Mouse (Mus musculus) limb, embryonic 12.5 days (tissue): Measurements from ENCODE around the gene Gm42957. TPM values are rescaled to one million over a fixed set of nuclear protein-coding genes. Genes with fewer than 3 reads are reported as not detected.

Experiments used
- ATAC-seq: fragments of 200-750 bp; cut with Nextera tagmentation; 2 replicates; pipeline ENCODE4 v1.8.0; 2017; ENCODE audit warnings: low read depth, moderate TSS enrichment; ENCODE audit not compliant: insufficient number of reproducible peaks, insufficient read depth, low FRiP score, low TSS enrichment
- H3K27ac ChIP-seq: fragments of 300-500 bp; sonication (generic); 2 replicates; pipeline ENCODE4 v1.5.1; 2016; ENCODE audit warnings: mild to moderate bottlenecking, moderate library complexity
- H3K27me3 ChIP-seq: fragments of 300-500 bp; sonication (generic); 2 replicates; pipeline ENCODE4 v1.6.1; 2016; ENCODE audit warnings: mild to moderate bottlenecking, moderate library complexity
- H3K36me3 ChIP-seq: fragments of 300-500 bp; sonication (generic); 2 replicates; pipeline ENCODE4 v1.6.1; 2016; ENCODE audit warnings: mild to moderate bottlenecking, moderate library complexity
- H3K4me1 ChIP-seq: fragments of 300-500 bp; sonication (generic); replicated peaks from 2 replicates; pipeline ENCODE4 v1.6.1; 2016
- H3K4me2 ChIP-seq: fragments of 300-500 bp; sonication (generic); 2 replicates; pipeline ENCODE4 v1.6.1; 2016; ENCODE audit warnings: mild to moderate bottlenecking, moderate library complexity
- H3K4me3 ChIP-seq: fragments of 300-500 bp; sonication (generic); replicated peaks from 2 replicates; pipeline ENCODE4 v1.5.1; 2016; ENCODE audit warnings: mild to moderate bottlenecking
- H3K9ac ChIP-seq: fragments of 300-500 bp; sonication (generic); replicated peaks from 2 replicates; pipeline ENCODE4 v1.6.1; 2016; ENCODE audit warnings: mild to moderate bottlenecking, moderate library complexity
- H3K9me3 ChIP-seq: fragments of 300-500 bp; sonication (generic); 2 replicates; pipeline ENCODE4 v1.6.1; 2016; ENCODE audit warnings: mild to moderate bottlenecking, moderate library complexity
- WGBS: fragments of 180-500 bp; shearing (Covaris S2); methylation state at CpG from one replicate; pipeline ENCODE4 v1.1.7; 2016; 5-methylcytosine and 5-hydroxymethylcytosine counted together
- polyA plus RNA-seq: library from polyadenylated mRNA; unstranded; fragments of >200 nt; fragmentation: Nextera tagmentation; extraction: Ambion mirVana; gene quantifications from 2 replicates; pipeline ENCODE4 v1.2.1, GENCODE M21; 2016

The Gm42957 gene
- polyA plus RNA-seq, 1 experiment from 2014 or later, result 0.06 TPM

- H3K27ac ChIP-seq, result peak within 1 kb of the TSS; percentile 98
- ATAC-seq, result peak; percentile 75
- under 1% methylated on average over 35 of the region's 35 CpGs for WGBS
- peaks cover 32% of the 10 kb centered on the region for H3K4me1 ChIP-seq
- peak within 1 kb of the TSS; percentile 79 for H3K4me2 ChIP-seq
- H3K36me3 ChIP-seq, result peaks cover 19% of the 10 kb centered on the region
- H3K9me3 ChIP-seq, result no peaks in the 10 kb centered on the region
- peak within 1 kb of the TSS; percentile 87 for H3K9ac ChIP-seq
- H3K4me3 ChIP-seq, result peak within 1 kb of the TSS; percentile 83
- H3K27me3 ChIP-seq, result no peaks in the 10 kb centered on the region
Measured at GRCm38 (mm10) chr3:96696198-96696765, 61.0 kb downstream of the Gm42957 start, which contains the start of gene Pias3. Gene Pias3 (plus strand): TSS chr3:96696384.

- WGBS, result under 1% methylated on average over 85 of the region's 85 CpGs
- Histone ChIP-seq H3K4me2 (peak overlapping the region; percentile 79), H3K9me3 (no peaks in the 10 kb centered on the region), H3K4me3 (peak overlapping the region; percentile 83), H3K27ac (peak overlapping the region; percentile 98), H3K27me3 (no peaks in the 10 kb centered on the region), H3K9ac (peak overlapping the region; percentile 87), H3K4me1 (peaks cover 32% of the 10 kb centered on the region), H3K36me3 (peaks cover 26% of the 10 kb centered on the region)
- peak; percentile 89 for ATAC-seq
Measured at GRCm38 (mm10) chr3:96696766-96697732, 61.8 kb downstream of the Gm42957 start.

GRCm38 (mm10) chr3:96698993-96699690 lies 63.9 kb downstream of the Gm42957 start:
- H3K36me3 ChIP-seq, result peaks cover 47% of the 10 kb centered on the region
- H3K9ac ChIP-seq, result no peak overlapping the region
- ATAC-seq, result no peak
- H3K9me3 ChIP-seq, result no peaks in the 10 kb centered on the region
- H3K4me2 ChIP-seq, result 0 out of 2 replicates have a peak overlapping the region, but pooled peaks have one; percentile 21
- WGBS, result 27% methylated on average over 19 of the region's 19 CpGs
- H3K4me1 ChIP-seq, result peaks cover 32% of the 10 kb centered on the region
- H3K4me3 ChIP-seq, result no peak overlapping the region
- H3K27me3 ChIP-seq, result no peaks in the 10 kb centered on the region
- H3K27ac ChIP-seq, result no peak overlapping the region

- WGBS, result 59% methylated on average over 7 of the region's 7 CpGs
- peaks cover 59% of the 10 kb centered on the region for H3K36me3 ChIP-seq
- ATAC-seq, result no peak
Measured at GRCm38 (mm10) chr3:96700376-96700775, 65.1 kb downstream of the Gm42957 start.

GRCm38 (mm10) chr3:96701003-96701402 lies 65.7 kb downstream of the Gm42957 start:
- Histone ChIP-seq H3K27ac (no peak overlapping the region; the same call in 1 of the 2 replicates), H3K4me2 (no peak overlapping the region), H3K4me3 (no peak overlapping the region), H3K27me3 (no peaks in the 10 kb centered on the region), H3K4me1 (peaks cover 20% of the 10 kb centered on the region), H3K9me3 (no peaks in the 10 kb centered on the region), H3K9ac (no peak overlapping the region), H3K36me3 (peaks cover 61% of the 10 kb centered on the region)
- WGBS, result 87% methylated on average over 4 of the region's 4 CpGs
- no peak for ATAC-seq

More at GRCm38 (mm10) chr3:96700376-96700775, 65.1 kb downstream of the Gm42957 start:
- Histone ChIP-seq H3K9me3 (no peaks in the 10 kb centered on the region), H3K9ac (no peak overlapping the region), H3K4me2 (no peak overlapping the region), H3K27me3 (no peaks in the 10 kb centered on the region), H3K27ac (no peak overlapping the region), H3K4me3 (no peak overlapping the region), H3K4me1 (peaks cover 26% of the 10 kb centered on the region)

Other genes starting within 250 kb of the Gm42957 start
- not detected in 2 replicates for gene BC107364, start 183.2 kb upstream of the Gm42957 start, polyA plus RNA-seq
- 7.8 and 8.5 TPM in 2 replicates for gene Hfe2, start 110.3 kb upstream of the Gm42957 start, polyA plus RNA-seq
- 68.2 and 70.9 TPM in 2 replicates for gene Txnip, start 77.5 kb upstream of the Gm42957 start, polyA plus RNA-seq
- 0.72 and 1.5 TPM in 2 replicates for gene Gm16253, start 58.5 kb upstream of the Gm42957 start, polyA plus RNA-seq
- 48.5 and 50.4 TPM in 2 replicates for gene Polr3gl, start 41.3 kb upstream of the Gm42957 start, polyA plus RNA-seq
- gene Ankrd34a, start 38.8 kb upstream of the Gm42957 start, polyA plus RNA-seq, result 1.5 and 2.2 TPM in 2 replicates
- gene Lix1l, start 34.3 kb upstream of the Gm42957 start, polyA plus RNA-seq, result 5.7 and 6.8 TPM in 2 replicates
- gene Rbm8a, start 5.5 kb upstream of the Gm42957 start, polyA plus RNA-seq, result 176 and 192 TPM in 2 replicates
- 53.9 and 55.3 TPM in 2 replicates for gene Pex11b, start 98 bp upstream of the Gm42957 start, polyA plus RNA-seq
- 0.76 and 1.5 TPM in 2 replicates for gene Itga10, start 10.1 kb downstream of the Gm42957 start, polyA plus RNA-seq
- 0.69 and 0.85 TPM in 2 replicates for gene Ankrd35, start 34.7 kb downstream of the Gm42957 start, polyA plus RNA-seq
- 70.2 and 70.8 TPM in 2 replicates for gene Pias3, start 60.9 kb downstream of the Gm42957 start, polyA plus RNA-seq
- 13.5 and 13.7 TPM in 2 replicates for gene Nudt17, start 73.1 kb downstream of the Gm42957 start, polyA plus RNA-seq
- gene Polr3c, start 92.2 kb downstream of the Gm42957 start, polyA plus RNA-seq, result 38.9 and 40.5 TPM in 2 replicates
- gene Rnf115, start 92.2 kb downstream of the Gm42957 start, polyA plus RNA-seq, result 64.4 and 66.0 TPM in 2 replicates
- gene Pdzk1, start 193.8 kb downstream of the Gm42957 start, polyA plus RNA-seq, result not detected in 2 replicates
- gene Cd160, start 193.9 kb downstream of the Gm42957 start, polyA plus RNA-seq, result 0.08 and 0.14 TPM in 2 replicates